Mouse (Mus musculus) spleen, adult 2 months (tissue): Measurements from ENCODE around the gene Lsm14b. TPM values are rescaled to one million over a fixed set of nuclear protein-coding genes. Genes with fewer than 3 reads are reported as not detected.

Experiments
- DNase-seq, 2 experiments: peaks; one replicate each; pipeline versions ENCODE4 v3.0.0 to v3.0.0-alpha.2; 2012 to 2021; ENCODE audit warnings: low spot score in 2 of 2, low read depth in 1 of 2
- H3K27ac ChIP-seq: fragments of 200-500 bp; 2 replicates; pipeline ENCODE4 v1.5.1; 2012; ENCODE audit warnings: low read length, inconsistent platforms; ENCODE audit not compliant: insufficient read depth
- H3K27me3 ChIP-seq: fragments of 200-500 bp; 2 replicates; pipeline ENCODE4 v1.6.1; 2012; ENCODE audit warnings: mild to moderate bottlenecking, moderate library complexity, low read length, inconsistent platforms; ENCODE audit not compliant: control insufficient read depth, insufficient read depth
- H3K36me3 ChIP-seq: fragments of 200-500 bp; 2 replicates; pipeline ENCODE4 v1.6.1; 2012; ENCODE audit warnings: mild to moderate bottlenecking, low read length, inconsistent platforms; ENCODE audit not compliant: control insufficient read depth, insufficient read depth
- H3K4me1 ChIP-seq: fragments of 200-500 bp; 2 replicates; pipeline ENCODE4 v1.6.1; 2011; ENCODE audit warnings: inconsistent platforms; ENCODE audit not compliant: control insufficient read depth, insufficient read depth, insufficient read length
- H3K4me3 ChIP-seq: fragments of 200-500 bp; 2 replicates; pipeline ENCODE4 v1.5.1; 2011; ENCODE audit warnings: mild to moderate bottlenecking, inconsistent platforms; ENCODE audit not compliant: insufficient read depth, insufficient read length; ENCODE audit errors: extremely low read depth
- CTCF ChIP-seq: fragments of 200-500 bp; IDR thresholded peaks from 2 replicates; pipeline ENCODE4 v1.5.1; 2011; ENCODE audit warnings: mild to moderate bottlenecking, inconsistent platforms; ENCODE audit not compliant: insufficient read depth, insufficient read length, insufficient replicate concordance; ENCODE audit errors: extremely low read depth
- POLR2A ChIP-seq: fragments of 200-500 bp; IDR thresholded peaks from 2 replicates; pipeline ENCODE4 v1.6.1; 2011; ENCODE audit warnings: low read depth, low read length, inconsistent platforms
- WGBS: fragments of 180-500 bp; shearing (Covaris S2); methylation state at CpG from one replicate; pipeline ENCODE4 v1.1.7; 2018; 5-methylcytosine and 5-hydroxymethylcytosine counted together
- polyA plus RNA-seq: library from polyadenylated mRNA; depleted of rRNA; stranded (reverse); fragments of >200 nt; gene quantifications from 2 replicates; pipeline ENCODE4 v1.2.3, GENCODE M21; 2012; rRNA removed

The Lsm14b gene
- polyA plus RNA-seq, 1 experiment: 17.9 TPM

DNA sequence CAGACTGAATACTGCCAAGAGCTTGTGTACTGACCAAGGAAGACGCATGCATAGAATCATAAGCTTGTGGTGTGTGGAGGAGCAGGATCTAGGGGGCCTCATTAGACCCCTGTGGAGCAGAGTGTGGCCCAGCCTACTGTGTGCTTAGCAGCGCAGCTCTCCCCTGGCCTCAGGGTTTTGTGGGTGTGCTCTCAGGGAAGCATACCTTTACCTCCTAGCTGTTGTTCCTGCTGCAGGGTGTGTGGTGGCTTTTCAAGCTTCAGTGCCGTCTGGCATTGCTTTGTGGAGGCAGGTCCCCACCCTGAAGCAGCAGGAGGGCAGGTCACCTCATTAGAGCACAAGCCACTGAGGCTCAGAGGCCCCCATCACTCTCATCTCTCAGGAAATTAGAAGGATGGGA, 52.8 kb downstream of the Lsm14b start:
- Histone ChIP-seq H3K27me3 (no peaks in the 10 kb centered on the region), H3K4me3 (no peak overlapping the region), H3K36me3 (peaks cover 5% of the 10 kb centered on the region), H3K27ac (no peak overlapping the region), H3K4me1 (no peaks in the 10 kb centered on the region)
- TF ChIP-seq POLR2A (no peak), CTCF (no peak)
- DNase-seq: no peak
- WGBS: 94% methylated on average over 3 of the region's 3 CpGs

DNA sequence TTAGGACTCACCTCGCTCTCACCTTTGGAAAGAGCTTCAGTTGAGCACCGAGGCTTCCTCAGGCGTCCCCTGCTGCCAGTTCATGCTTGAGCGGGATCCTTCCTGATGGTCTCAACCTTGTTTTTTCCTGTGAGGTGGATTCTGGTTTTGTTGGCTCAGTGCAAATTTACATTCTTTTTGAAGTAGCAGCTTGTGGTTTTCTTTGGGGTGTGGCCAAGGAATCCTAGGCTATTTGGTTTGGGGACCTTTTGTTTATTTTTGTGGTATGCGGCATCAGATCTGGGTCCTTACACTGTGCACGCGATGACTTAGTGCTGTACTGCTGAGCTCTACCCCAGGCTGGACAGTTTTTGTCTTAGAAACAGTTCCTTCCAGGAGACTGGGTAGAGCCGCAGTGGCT, 55.9 kb downstream of the Lsm14b start:
- TF ChIP-seq POLR2A (no peak), CTCF (no peak)
- H3K27ac ChIP-seq: no peak overlapping the region
- H3K36me3 ChIP-seq: peaks cover 17% of the 10 kb centered on the region
- no peaks in the 10 kb centered on the region for H3K4me1 ChIP-seq
- WGBS: 76% methylated on average over 8 of the region's 8 CpGs
- no peaks in the 10 kb centered on the region for H3K27me3 ChIP-seq
- DNase-seq: no peak
- H3K4me3 ChIP-seq: no peak overlapping the region

DNA sequence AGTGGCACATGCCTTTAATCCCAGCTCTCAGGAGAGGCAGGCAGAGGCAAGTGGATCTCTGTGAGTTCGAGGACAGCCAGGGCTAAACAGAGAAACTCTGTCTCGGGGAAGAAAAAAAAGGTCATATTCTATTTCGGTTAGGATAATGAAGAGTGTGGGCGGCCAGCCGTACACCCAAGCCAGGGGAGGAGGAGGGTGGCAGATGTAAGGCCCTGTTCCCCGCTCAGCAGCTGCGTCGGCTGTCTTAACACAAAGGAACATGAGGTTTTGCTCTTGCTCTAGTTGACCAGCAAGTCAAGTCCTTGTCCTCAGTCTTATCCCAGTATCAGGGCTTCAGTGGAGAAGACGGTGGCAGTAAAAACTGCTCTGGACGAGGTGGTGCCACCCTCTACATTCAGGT, 58.3 kb downstream of the Lsm14b start:
- WGBS: 90% methylated on average over 10 of the region's 10 CpGs
- Histone ChIP-seq H3K36me3 (peaks cover 15% of the 10 kb centered on the region), H3K4me3 (no peak overlapping the region), H3K27me3 (no peaks in the 10 kb centered on the region), H3K27ac (no peak overlapping the region), H3K4me1 (no peaks in the 10 kb centered on the region)
- TF ChIP-seq CTCF (no peak), POLR2A (no peak)
- no peak for DNase-seq

DNA sequence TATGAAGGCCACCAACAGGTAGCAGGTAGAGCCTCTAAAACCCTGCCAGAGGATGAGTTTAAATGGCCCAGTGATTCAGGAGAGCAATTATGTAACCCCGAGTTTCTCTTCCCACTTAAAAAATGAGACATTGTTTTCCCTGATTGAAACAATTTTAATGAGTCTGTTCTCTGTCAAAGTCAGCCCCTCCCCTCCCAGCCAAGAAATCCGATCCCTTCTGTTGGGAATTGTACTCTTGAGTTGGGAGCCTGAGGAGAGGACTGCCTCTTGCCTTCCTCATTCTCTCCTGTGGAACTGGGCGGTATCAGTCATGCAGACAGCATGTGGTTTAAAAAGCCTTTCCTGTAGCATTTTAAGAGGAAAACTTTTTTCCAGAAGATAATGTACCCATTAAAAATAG, 59.8 kb downstream of the Lsm14b start:
- no peaks in the 10 kb centered on the region for H3K27me3 ChIP-seq
- WGBS: 79% methylated on average over 3 of the region's 3 CpGs
- H3K4me1 ChIP-seq: no peaks in the 10 kb centered on the region
- DNase-seq: no peak
- H3K36me3 ChIP-seq: peaks cover 14% of the 10 kb centered on the region
- TF ChIP-seq CTCF (no peak), POLR2A (no peak)
- no peak overlapping the region for H3K27ac ChIP-seq
- no peak overlapping the region for H3K4me3 ChIP-seq

Other genes starting within 250 kb of the Lsm14b start
- gene Taf4, start 48.3 kb upstream of the Lsm14b start, polyA plus RNA-seq: 13.0 and 14.5 TPM in 2 replicates
- 87.4 and 96.4 TPM in 2 replicates for gene Psma7, start 17.4 kb downstream of the Lsm14b start, polyA plus RNA-seq
- 5.9 and 6.8 TPM in 2 replicates for gene Ss18l1, start 17.5 kb downstream of the Lsm14b start, polyA plus RNA-seq
- 12.8 and 13.9 TPM in 2 replicates for gene Mtg2, start 45.6 kb downstream of the Lsm14b start, polyA plus RNA-seq
- not detected in 2 replicates for gene Hrh3, start 79.5 kb downstream of the Lsm14b start, polyA plus RNA-seq
- gene Osbpl2, start 94.3 kb downstream of the Lsm14b start, polyA plus RNA-seq: 12.3 and 14.3 TPM in 2 replicates
- gene Adrm1, start 146.5 kb downstream of the Lsm14b start, polyA plus RNA-seq: 88.2 and 124 TPM in 2 replicates
- 8.4 and 12.2 TPM in 2 replicates for gene Lama5, start 200.9 kb downstream of the Lsm14b start, polyA plus RNA-seq
- 2,793 and 4,124 TPM in 2 replicates for gene Rps21, start 232.4 kb downstream of the Lsm14b start, polyA plus RNA-seq
- gene Cables2, start 248.5 kb downstream of the Lsm14b start, polyA plus RNA-seq: 40.9 and 56.9 TPM in 2 replicates